Mouse (Mus musculus) cerebellum, postnatal 4 days (tissue): Measurements from ENCODE around the gene Gng5.

Experiments used
- DNase-seq, 2 experiments: peaks; one replicate each; pipeline ENCODE4 v3.0.0; 2022; ENCODE audit warnings: low spot score in 2 of 2, mixed read lengths in 1 of 2

The Gng5 gene

GRCm38 (mm10) chr3:146499431-146500002 lies at the start of gene Gng5, which contains the start of gene Spata1:
Gene Gng5, plus strand, starts transcription at chr3:146499807.
Gene Spata1, minus strand, starts transcription at chr3:146499753.
- DNase-seq = peak; percentile 68 to 80

- DNase-seq = peak; percentile 76 to 86
Observed at GRCm38 (mm10) chr3:146450371-146450841, 49.2 kb upstream of the Gng5 start.

- no peak for DNase-seq
Observed at GRCm38 (mm10) chr3:146451375-146451774, 48.2 kb upstream of the Gng5 start.

GRCm38 (mm10) chr3:146462939-146463338 lies 36.7 kb upstream of the Gng5 start:
- DNase-seq = no peak

GRCm38 (mm10) chr3:146469226-146469625 lies 30.4 kb upstream of the Gng5 start:
- no peak for DNase-seq

- no peak for DNase-seq
Observed at GRCm38 (mm10) chr3:146472657-146473056, 26.9 kb upstream of the Gng5 start.

GRCm38 (mm10) chr3:146473741-146474140 lies 25.9 kb upstream of the Gng5 start:
- no peak for DNase-seq

- DNase-seq = no peak
Observed at GRCm38 (mm10) chr3:146474428-146474827, 25.2 kb upstream of the Gng5 start.

GRCm38 (mm10) chr3:146482044-146482443 lies 17.6 kb upstream of the Gng5 start:
- DNase-seq = no peak

- DNase-seq = no peak
Observed at GRCm38 (mm10) chr3:146486464-146486863, 13.1 kb upstream of the Gng5 start.

GRCm38 (mm10) chr3:146494941-146495340 lies 4.7 kb upstream of the Gng5 start:
- no peak for DNase-seq

GRCm38 (mm10) chr3:146498989-146499388 lies 618 bp upstream of the Gng5 start:
- no peak for DNase-seq

GRCm38 (mm10) chr3:146500003-146500809 lies 599 bp downstream of the Gng5 start:
- DNase-seq = no peak

- DNase-seq = no peak
Observed at GRCm38 (mm10) chr3:146500810-146501201, 1.2 kb downstream of the Gng5 start.

GRCm38 (mm10) chr3:146501601-146502123 lies 2.1 kb downstream of the Gng5 start:
- DNase-seq = no peak

GRCm38 (mm10) chr3:146506711-146507110 lies 7.1 kb downstream of the Gng5 start:
- DNase-seq = no peak

- no peak for DNase-seq
Observed at GRCm38 (mm10) chr3:146520226-146520797, 20.7 kb downstream of the Gng5 start.

GRCm38 (mm10) chr3:146520798-146521651 lies 21.4 kb downstream of the Gng5 start, which contains the start of gene Rpf1:
Gene Rpf1, minus strand, starts transcription at chr3:146521429.
- DNase-seq = peak; percentile 69 to 84

- DNase-seq = no peak
Observed at GRCm38 (mm10) chr3:146521652-146522020, 22.0 kb downstream of the Gng5 start.

GRCm38 (mm10) chr3:146528335-146528734 lies 28.7 kb downstream of the Gng5 start:
- DNase-seq = no peak

- DNase-seq = no peak
Observed at GRCm38 (mm10) chr3:146534986-146535385, 35.4 kb downstream of the Gng5 start.
